Mouse (Mus musculus): ENCODE results near the gene Fbxw11. TPM values are rescaled to one million over a fixed set of nuclear protein-coding genes. Genes with fewer than 3 reads are reported as not detected.
"Not testable (repeated sequence)": the region's sequence is repeated elsewhere in the genome, so short reads cannot be mapped to it uniquely, and the experiment has no call there.

Fbxw11 gene
- total RNA-seq, 2 experiments from 2014 or later, result 97.0 to 117 TPM

DNA sequence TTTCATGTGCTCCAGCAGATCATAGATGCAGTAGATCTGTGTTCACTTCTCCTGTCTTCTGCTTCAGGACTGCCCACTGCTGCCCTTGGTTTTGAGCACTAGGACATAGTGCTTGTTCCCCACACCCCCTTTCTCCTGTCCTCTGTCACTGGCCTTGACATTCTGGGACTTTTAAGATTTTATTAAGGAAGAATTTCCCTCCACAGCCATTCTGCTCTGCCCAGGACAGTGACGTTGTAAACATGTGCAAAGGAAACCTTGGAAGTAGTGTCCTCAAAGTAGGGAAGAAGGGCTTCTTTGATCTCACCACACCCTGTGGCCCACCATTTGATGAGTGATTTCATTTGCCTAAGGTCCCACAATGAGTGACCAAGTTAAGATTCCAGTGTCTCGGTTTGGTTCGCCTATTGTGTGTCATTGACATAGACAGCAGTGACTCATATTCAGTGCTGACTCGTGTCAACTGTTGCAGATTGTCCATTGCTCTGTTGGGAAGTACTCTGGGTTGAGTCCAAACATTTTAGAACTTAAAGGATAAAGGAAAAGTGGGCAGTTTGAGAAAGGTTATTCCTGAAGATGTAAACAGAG, 64.0 kb downstream of the Fbxw11 start:
- no peak for DNase-seq (ENCODE audit: low spot score in 2 of 2)

DNA sequence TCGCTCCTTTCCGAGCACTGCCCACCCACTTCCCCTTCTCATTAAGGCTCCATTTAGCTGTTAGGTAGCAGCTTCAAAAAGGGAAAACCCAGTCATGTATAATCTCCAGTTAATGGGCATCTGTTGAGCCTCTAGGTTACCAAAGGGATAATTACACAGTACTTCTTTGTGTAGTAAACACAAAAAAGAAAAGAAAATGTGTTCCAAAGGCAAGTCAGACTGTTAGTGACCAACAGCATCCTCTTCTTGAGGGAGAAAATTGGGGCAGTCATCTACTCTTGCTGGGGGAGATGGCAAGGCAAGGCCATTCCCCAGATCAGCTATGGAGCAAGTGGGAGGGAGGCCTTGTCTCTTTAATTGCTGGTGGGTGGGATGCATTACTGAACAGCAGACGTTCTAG, 65.0 kb downstream of the Fbxw11 start:
- DNase-seq (ENCODE audit: low spot score in 2 of 2), result no peak

DNA sequence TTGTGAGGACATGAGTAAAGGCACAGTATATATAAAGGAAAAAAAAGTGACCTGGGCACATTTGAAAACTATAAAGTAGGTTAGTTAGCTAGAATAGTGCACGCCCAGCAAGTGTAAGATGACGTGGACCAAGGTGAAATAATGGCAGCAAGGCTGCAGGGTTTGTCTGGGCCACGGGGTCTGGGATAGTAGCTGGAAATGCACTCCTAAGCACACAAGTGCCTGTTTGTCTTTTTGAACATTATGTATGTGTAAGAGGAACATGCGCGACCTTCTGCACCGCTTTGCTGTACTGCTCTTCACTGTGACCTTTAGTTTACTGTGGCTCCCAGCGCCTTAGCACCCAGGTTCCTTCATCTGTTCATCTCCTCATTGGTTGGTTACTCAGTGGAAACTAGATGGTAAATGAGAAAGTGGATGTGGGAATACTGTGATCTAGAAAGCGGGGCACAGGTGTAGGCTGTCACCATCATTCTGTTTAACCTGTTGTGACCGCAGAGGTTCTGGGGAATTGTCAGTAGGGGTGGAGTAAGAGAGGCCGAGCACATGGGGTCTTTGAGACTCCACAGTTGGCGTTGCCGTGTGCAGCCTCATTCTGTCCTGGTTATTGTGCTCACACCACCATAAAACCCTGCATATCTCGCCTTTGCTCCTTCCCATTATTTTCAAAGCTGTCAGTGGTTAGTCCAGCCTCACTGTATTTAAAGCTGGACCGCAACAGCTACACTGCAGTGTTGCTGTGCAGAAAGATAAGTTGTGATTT, 66.4 kb downstream of the Fbxw11 start:
- no peak for DNase-seq (ENCODE audit: low spot score in 2 of 2)

DNA sequence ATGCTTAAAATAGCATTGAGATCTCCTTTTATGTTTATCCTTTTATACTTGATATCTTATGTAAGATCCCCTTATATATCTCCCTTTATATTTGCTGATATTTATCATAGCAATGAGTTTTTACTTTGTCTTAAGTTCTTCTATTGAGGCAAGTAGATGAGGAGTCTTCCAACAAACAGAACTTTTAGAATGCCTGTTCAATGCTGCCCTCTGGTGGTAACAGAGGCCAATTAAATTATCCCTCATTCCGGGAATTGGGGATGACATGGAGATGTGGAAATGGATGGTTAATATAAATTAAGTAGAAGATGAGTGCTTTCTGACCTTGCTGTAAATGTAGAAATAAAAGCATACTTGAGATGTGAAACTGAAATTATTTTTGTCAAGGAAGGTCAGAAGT, 67.0 kb downstream of the Fbxw11 start:
- DNase-seq (ENCODE audit: low spot score in 2 of 2), result no peak

DNA sequence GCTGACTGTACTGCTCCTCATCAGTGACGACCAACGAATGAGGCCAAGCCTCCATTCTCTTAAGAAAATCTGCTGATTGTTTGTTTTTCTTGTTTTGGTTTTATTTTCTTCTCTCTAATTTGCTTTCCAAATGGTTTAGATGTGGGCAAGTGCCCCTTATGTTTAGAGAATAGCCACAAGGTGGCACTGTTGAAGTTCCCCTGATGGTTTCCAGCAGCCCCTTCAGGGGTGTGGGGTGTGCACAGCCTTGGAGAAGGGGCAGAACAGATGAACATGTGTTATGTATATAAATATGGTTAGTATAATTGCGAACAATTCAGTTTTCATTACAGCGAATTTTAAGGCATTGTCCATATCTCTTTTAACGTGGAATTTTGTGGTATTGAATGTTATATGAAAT, 71.7 kb downstream of the Fbxw11 start:
- no peak for DNase-seq (ENCODE audit: low spot score in 2 of 2)

DNA sequence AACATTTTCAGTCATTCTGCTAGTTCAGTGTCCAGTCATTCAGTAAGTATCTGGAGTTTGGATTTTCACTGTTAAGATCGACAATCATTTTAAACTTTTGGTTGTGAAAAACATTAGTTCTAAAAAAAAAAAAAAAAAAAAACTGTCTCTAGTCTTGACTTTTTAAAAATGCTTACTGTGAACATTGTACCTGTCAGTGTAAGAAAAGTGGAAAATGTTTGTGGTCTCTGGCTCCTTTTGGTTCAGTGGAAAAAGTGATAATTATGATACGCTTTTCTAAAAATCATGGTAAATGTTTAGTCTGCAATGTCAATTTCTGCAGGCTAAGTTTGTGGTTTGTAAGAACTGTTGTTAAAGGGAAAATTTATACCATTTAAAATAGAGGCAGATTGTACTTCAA, 72.4 kb downstream of the Fbxw11 start:
- DNase-seq (ENCODE audit: low spot score in 2 of 2), result no peak

DNA sequence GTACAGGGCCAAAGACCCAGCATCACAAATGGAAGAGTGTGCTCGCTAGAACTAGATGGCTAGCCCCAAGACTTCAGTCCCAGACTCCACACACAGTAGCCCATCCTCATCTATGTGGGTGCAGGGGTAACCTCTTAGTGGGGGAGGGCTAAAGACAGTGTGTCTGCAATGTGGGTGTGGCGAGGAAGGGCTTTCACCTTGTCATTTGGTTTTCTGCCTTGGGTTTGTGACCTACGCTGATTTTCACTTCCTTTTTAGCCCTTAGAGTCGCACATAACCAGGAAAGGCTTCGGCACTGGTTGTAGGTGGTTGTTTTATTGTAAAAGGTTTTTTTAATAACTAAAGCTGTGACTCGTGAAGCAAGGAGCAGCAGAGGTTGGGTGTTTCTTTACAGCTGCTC, 73.0 kb downstream of the Fbxw11 start:
- no peak for DNase-seq (ENCODE audit: low spot score in 2 of 2)

DNA sequence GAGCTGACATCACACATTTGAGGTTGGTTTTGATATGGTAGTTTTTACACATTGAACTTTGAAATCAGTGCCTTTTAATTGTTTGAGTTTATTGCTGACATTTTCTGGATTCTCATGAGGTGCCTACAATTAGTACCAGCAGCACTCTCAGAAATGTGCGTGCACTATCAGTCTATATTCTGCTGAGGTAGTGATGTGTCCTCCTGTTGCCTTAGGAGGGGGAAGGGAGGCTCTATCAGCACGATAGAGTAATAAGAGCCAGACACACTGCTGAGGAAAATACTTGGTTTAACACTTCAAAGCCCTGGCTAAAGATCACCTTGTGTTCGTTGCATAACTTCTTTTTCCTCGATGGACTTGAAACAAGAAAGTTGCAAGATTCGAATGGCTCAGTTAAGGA, 73.4 kb downstream of the Fbxw11 start:
- DNase-seq (ENCODE audit: low spot score in 2 of 2), result no peak

DNA sequence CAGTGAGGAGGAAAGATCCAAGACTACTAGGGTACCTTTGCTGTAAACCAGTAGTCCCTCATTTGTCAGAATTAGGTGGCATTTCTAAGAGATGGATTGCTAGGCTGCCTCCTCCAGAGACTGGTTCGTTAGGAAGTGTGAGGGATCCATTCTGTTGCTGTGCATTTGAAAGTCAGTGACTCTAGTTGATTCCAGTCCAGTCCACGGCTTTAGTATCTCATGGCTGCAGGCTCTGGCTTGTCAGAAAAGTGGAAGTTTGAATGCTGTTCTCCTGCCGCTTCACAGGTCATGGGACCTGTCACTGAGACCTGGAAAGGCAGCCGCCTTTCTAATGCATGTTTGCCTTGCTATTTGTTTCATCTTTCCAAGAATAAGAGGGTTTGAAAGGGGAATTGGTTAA, 74.4 kb downstream of the Fbxw11 start:
- DNase-seq (ENCODE audit: low spot score in 2 of 2), result no peak

DNA sequence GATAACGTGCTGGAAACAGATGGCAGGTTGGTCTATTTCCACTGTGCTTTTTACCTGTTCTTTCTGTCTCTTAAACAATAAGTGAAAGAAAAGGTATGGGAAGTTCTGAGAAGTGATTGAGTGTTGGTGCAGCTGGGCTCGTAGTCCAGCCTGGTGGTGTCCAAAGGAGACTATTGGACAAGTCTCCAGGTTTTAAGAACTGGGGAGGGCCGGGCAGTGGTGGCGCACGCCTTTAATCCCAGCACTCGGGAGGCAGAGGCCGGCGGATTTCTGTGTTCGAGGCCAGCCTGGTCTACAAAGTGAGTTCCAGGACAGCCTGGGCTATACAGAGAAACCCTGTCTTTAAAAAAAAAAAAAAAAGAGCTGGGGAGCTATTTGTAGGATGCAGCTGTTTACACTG, 75.2 kb downstream of the Fbxw11 start:
- DNase-seq (ENCODE audit: low spot score in 2 of 2), result not testable (repeated sequence)

DNA sequence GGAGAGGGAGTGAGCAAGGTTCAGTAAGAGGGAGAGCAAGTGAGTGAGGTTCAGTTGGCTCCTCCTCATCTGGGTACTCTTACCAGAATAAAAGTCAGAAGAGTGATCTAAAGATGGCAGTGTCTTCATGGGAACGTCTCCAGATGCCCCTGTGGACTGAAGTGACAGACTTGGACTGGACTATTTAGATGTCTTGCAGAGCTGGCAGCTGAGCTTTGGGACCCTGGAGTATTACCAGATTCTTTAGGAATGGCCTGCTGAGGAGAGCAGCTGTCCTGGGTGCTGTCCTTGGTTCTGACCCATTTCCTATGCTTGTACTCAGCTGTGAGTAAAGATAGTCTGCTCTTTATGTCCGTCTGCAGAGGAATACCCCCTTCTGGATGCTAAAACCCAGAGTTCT, 75.8 kb downstream of the Fbxw11 start:
- DNase-seq (ENCODE audit: low spot score in 2 of 2), result no peak

DNA sequence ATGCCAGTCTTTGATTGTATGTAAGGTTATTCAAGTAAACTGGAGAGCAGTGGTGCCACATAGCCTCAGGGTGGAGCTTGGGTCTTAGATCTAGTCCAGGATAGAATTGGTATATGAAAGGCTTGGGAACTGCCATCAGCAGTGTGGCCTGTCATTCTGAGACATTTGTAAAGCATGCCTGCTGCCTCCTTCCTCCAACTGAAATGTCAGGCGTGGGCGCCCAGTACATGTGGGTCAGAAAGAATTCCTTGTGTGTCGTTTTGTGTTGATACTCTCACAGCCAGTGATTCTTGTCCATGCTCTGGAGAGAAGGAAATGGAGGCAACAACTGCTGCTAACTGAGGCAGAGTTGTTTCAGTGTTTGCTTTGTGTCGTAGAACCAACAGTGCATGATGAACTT, 76.5 kb downstream of the Fbxw11 start:
- no peak for DNase-seq (ENCODE audit: low spot score in 2 of 2)

DNA sequence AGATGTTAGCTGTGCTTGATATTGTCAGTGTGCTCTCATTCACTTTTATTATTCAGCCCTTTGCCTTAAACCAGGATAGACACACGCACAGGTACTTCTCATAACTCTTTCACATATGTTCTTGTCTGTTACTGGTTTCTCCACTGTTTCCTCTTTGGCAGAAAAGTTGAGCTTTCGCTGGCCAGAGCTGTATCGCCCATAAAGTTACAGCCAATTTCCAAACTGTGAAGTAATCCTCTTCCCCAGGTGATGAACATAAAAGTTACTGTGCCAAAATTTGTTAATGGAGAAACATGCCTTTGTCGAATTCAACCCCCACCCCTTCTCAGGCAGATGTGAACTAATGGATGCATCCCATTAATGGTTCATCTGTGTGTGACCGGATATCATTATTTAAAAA, 80.1 kb downstream of the Fbxw11 start:
- DNase-seq (ENCODE audit: low spot score in 2 of 2), result no peak

DNA sequence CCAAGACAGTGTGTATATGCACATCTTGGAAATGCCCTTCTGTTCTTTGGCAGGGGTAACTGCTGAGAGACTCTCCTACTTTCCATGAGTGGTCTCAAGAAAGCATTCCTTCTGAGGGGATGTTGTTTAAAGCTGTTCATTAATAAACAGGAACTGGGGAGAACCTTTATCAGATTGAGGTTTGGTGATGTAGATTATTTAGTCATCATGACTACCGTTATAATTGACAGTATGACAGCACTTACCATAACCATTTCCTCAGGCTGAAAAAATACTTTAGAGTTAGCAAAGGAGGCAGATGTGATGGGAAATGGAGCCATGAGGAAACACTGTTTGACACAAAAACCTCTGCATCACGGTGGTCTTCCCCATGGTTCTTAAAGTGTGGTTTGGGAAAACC, 80.8 kb downstream of the Fbxw11 start:
- DNase-seq (ENCODE audit: low spot score in 2 of 2), result no peak

DNA sequence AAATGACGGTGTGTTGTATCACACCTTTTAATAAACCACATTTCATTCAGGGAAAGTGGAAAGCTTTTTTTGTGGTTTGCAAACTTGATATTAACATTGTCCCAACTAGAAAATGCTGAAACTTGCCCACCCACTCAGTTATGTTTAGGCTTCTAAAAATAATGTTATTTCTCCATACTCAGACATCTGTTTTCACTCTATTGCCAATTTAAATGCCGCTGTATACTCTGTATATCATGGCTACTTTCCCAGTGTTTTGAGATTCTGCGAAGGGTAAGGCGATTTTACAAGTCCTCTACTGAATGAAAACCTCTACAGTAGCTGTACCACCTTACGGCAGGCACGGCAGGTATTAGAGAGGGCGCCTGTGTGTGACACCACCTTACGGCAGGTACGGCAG, 82.6 kb downstream of the Fbxw11 start:
- no peak for DNase-seq (ENCODE audit: low spot score in 2 of 2)

DNA sequence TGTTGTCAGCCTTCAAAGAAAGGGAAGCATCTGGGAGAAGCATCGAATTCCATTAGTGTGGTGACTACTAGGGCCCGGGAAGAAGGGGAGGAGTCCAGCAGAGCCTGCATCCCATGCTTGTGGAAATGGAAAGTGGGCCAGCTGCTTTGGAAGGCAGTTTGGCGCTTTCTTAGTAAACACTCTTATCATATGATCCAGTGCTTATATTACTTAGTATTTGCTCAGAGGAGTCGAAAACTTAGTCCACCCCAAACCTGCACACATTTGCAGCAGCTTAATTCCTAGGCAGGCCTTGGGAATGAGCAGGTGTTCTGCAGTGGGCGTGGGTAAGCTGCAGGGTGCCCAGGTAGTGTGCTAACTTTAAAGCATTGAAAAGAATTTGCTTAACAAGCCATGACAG, 89.9 kb downstream of the Fbxw11 start:
- DNase-seq (ENCODE audit: low spot score in 2 of 2), result no peak

DNA sequence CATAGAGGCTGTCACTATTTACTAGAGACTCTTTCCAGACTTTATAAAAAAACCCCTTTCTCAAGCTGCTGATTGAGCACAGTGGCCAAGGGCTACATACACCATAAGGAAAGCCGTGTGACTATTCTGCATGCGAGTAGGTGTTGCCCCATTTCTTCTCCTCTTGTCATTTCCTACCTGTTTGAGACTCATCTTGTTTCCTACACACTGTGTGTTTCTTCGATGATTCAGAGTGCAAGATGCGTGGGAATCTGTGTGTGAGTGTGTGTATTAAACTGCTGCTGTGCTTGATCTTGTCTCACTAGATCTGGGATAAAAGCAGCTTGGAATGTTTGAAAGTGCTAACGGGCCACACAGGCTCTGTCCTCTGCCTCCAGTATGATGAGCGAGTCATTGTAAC, 90.7 kb downstream of the Fbxw11 start:
- DNase-seq (ENCODE audit: low spot score in 2 of 2), result no peak

DNA sequence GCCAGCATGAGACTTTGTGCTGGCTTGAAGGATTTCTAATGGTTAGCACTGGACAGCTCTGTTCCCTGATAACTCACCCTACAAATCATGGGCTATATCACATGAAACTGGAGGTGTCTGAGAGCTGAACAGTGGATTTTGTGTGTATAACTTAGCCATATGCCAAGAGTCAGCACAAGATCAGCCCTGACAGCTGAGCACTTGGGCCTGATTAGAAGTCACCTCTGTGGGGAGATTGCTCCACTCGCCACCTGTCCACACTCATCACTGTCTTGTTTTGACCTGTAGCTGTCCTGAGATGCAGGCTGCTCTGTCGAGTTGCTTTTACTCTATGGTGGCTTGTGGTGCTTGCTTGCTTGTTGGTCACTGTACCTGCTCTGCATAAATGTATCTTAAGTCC, 93.8 kb downstream of the Fbxw11 start:
- DNase-seq (ENCODE audit: low spot score in 2 of 2), result no peak

DNA sequence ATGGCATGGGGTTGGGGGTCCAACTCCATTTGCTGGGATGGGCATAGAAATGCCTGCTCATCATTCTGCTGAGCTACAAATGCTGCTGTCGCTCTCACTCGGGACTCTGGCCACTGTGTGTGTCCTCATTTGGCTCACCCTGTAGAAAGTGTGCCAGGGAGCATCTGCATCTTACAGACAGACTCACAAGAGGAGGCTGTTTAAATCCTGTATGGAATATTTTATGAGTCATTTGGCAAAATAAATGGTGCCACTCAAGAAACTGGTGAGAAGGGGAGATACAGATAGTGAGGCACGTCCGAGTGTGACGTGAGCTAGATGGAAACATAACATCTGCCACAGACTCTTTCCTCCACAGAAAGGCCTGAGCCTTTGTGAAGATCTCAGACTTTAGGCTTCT, 95.2 kb downstream of the Fbxw11 start:
- no peak for DNase-seq (ENCODE audit: low spot score in 2 of 2)

DNA sequence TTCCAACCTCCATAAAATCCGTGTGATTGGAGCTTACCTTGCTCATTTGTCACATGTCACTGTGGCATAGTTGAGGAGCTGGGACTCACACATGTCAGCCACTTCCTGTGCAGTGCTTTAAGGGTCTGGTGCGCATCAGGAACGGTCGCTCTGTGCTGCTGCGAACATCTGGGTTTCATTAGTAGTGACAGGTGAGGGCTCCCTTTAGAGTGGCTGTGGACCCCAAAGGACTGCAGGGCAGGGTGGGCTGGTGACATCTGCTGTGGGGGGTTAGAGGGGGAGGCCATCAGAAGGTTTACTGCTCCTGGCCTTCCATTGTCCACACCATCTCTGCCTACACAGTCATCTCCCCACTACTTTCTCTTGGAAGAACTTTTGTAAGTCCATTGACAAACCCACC, 101.4 kb downstream of the Fbxw11 start:
- no peak for DNase-seq (ENCODE audit: low spot score in 2 of 2)

DNA sequence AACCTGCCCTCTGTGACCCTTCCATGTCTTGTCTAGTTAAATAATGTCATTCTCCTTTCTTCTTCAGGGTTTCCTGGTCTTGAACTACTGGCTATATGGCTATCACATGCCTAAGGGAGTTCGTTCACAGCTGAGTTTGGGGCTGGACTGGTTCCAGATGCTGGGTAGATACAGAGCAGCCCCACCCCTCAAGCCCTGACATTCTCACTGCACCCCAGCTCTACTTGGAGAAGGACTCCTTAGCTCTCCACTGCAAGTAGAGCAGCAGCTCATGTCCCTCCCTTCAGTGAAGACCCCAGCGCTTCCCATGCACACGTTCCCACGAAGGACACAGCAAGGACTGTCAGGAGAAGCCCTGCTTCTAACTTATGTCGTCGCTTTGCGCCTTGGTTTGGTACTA, 101.9 kb downstream of the Fbxw11 start:
- DNase-seq (ENCODE audit: low spot score in 2 of 2), result no peak

DNA sequence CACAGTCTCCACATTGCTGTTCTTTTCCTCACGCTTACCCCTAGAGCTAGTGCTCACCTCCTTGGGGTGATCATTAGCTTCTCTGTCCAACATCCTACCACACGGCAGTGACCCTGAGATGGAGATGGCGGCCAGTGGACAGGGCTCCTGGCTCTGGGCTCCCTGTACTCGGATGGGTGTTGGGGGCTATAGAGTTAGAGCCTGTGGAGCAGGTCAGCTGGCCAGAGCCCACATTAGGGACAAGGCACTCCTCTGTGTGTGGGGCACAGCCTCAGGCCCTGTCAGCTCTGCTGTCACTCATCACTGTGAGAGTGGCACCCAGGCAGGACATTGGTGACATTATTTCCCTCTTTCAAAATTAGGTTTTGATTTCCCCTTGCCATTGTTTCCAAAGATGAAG, 102.9 kb downstream of the Fbxw11 start:
- no peak for DNase-seq (ENCODE audit: low spot score in 2 of 2)

DNA sequence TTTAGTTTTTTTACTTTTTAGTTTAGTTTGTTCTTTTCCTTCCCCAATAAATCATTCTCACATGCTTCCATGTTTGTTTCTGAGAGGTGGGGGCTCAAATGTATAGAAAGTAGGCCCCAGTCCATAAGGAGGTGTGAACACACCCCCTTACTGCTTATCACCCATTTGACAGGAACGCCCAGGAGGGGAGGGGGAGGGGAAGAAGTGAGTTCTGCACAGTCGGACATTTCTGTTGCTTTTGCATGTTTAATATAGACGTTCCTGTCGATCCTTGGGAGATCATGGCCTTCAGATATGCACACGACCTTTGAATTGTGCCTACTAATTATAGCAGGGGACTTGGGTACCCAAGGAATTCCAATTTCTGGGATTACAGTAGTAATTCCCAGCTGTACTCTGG, 103.5 kb downstream of the Fbxw11 start:
- no peak for DNase-seq (ENCODE audit: low spot score in 2 of 2)
